Mouse (Mus musculus) liver, embryonic 16.5 days (tissue): ENCODE data around the gene Eps8. TPM values are rescaled to one million over a fixed set of nuclear protein-coding genes. Genes with fewer than 3 reads are reported as not detected.
A peak's percentile ranks its signal among the peaks of the same experiment; 100 is the strongest.

Source experiments
- ATAC-seq: fragments of 200-750 bp; cut with Nextera tagmentation; 2 replicates; pipeline ENCODE4 v1.8.0; 2017; ENCODE audit warnings: low read depth, mild to moderate bottlenecking, moderate number of reproducible peaks, moderate library complexity
- H3K27ac ChIP-seq: fragments of 300-500 bp; sonication (generic); 2 replicates; pipeline ENCODE4 v1.5.1; 2014; ENCODE audit warnings: mild to moderate bottlenecking, low read length
- H3K27me3 ChIP-seq: fragments of 300-500 bp; sonication (generic); 2 replicates; pipeline ENCODE4 v1.6.1; 2014; ENCODE audit warnings: low read depth, low read length, mixed read lengths; ENCODE audit not compliant: control insufficient read depth, insufficient read depth
- H3K36me3 ChIP-seq: fragments of 300-500 bp; sonication (generic); 2 replicates; pipeline ENCODE4 v1.6.1; 2014; ENCODE audit warnings: mild to moderate bottlenecking; ENCODE audit not compliant: control insufficient read depth, insufficient read depth
- H3K4me1 ChIP-seq: fragments of 300-500 bp; sonication (generic); 2 replicates; pipeline ENCODE4 v1.6.1; 2014; ENCODE audit warnings: low read depth, low read length, mixed read lengths; ENCODE audit not compliant: control insufficient read depth
- H3K4me2 ChIP-seq: fragments of 300-500 bp; sonication (generic); 2 replicates; pipeline ENCODE4 v1.6.1; 2014; ENCODE audit warnings: low read depth, low read length, mixed read lengths
- H3K4me3 ChIP-seq: fragments of 300-500 bp; sonication (generic); 2 replicates; pipeline ENCODE4 v1.5.1; 2014; ENCODE audit warnings: low read depth, mild to moderate bottlenecking, low read length
- H3K9ac ChIP-seq: fragments of 300-500 bp; sonication (generic); 2 replicates; pipeline ENCODE4 v1.6.1; 2014; ENCODE audit warnings: low read depth, low read length
- H3K9me3 ChIP-seq: fragments of 300-500 bp; sonication (generic); replicated peaks from 2 replicates; pipeline ENCODE4 v1.6.1; 2016; ENCODE audit warnings: low read length; ENCODE audit not compliant: control insufficient read depth
- WGBS: fragments of 180-500 bp; shearing (Covaris S2); extraction: QIAGEN DNeasy Blood & Tissue Kit; methylation state at CpG from one replicate; pipeline ENCODE4 v1.1.7; 2014; ENCODE audit not compliant: insufficient replicate concordance; 5-methylcytosine and 5-hydroxymethylcytosine counted together
- polyA plus RNA-seq: library from polyadenylated mRNA; unstranded; fragments of >200 nt; fragmentation: Nextera tagmentation; extraction: Ambion mirVana; gene quantifications from 2 replicates; pipeline ENCODE4 v1.2.1, GENCODE M21; 2015

The Eps8 gene
- polyA plus RNA-seq, 1 experiment from 2014 or later = 3.7 TPM

DNA sequence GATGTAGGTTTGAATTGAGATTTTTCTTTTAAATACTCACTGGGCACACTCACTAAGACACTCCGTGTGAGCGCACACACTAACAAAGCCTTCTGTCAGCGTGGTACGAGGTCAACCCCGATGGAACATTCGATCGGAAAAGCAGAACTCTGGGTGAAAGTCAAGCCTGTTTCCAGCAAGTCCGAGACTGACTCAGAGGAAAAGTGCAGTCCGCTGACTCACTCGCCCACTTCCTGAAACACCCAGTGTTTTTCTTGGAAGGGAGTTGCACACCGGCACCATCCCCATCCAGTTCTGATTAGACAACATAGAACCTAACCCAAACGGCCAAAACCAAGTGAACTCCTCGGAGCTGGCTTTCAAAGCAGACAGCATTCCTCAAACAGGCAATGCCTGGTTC lies 95.8 kb downstream of the Eps8 start:
- H3K9ac ChIP-seq = no peak overlapping the region
- H3K9me3 ChIP-seq = no peaks in the 10 kb centered on the region
- peak; percentile 12; the same call in 1 of the 2 replicates for ATAC-seq
- no peaks in the 10 kb centered on the region for H3K27me3 ChIP-seq
- no peaks in the 10 kb centered on the region for H3K36me3 ChIP-seq
- no peak overlapping the region for H3K4me3 ChIP-seq
- 13% methylated on average over 13 of the region's 13 CpGs for WGBS
- peaks cover 9% of the 10 kb centered on the region for H3K4me1 ChIP-seq
- H3K4me2 ChIP-seq = peak overlapping the region; percentile 16; the same call in 1 of the 2 replicates
- no peak overlapping the region; the same call in 1 of the 2 replicates for H3K27ac ChIP-seq

DNA sequence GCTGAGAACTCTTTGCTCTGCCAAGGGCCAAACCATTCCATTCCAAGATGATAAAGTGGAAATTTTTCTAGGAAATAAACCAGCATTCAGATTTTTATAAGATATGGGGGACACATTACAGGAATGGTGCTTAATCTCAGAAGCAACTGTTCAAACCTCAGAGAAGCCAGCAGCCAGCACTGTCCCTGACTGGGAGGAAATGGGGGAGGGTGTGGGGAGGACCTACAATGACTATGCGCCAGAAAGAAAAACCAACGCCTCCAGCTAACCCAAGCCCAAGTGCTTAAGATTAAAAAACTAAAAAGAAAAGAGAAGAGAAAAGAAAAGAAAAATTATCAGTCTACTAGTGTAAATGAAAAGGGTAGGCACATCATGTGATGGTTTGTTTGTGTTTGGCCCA lies 97.0 kb downstream of the Eps8 start:
- no peak overlapping the region for H3K27ac ChIP-seq
- H3K27me3 ChIP-seq = no peaks in the 10 kb centered on the region
- H3K9me3 ChIP-seq = no peaks in the 10 kb centered on the region
- ATAC-seq = 0 out of 2 replicates have a peak, but pooled peaks have one; percentile 37
- no peak overlapping the region for H3K4me3 ChIP-seq
- WGBS = 20% methylated on average over 2 of the region's 2 CpGs
- H3K36me3 ChIP-seq = no peaks in the 10 kb centered on the region
- peaks cover 9% of the 10 kb centered on the region for H3K4me1 ChIP-seq
- H3K4me2 ChIP-seq = no peak overlapping the region
- no peak overlapping the region for H3K9ac ChIP-seq

DNA sequence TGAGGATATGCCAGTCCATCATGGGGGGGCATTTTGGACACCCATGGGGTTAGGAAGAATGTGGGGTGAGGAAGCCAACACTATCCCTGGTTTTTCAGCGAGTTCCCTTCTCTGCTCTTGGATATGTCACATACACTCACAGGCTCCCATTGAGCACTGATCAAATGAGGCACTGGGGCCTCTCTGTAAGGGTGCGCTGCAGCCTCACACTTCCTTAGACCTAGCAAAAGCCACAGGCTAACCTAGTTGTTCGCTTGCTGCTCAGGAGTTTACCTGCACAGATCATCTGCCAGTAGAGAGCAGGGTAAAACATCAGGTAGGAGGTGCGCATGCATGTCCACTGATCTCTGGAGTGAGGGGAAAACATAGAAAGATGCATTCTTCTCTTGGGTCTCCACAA lies 97.5 kb downstream of the Eps8 start:
- Histone ChIP-seq H3K9ac (no peak overlapping the region), H3K4me2 (no peak overlapping the region), H3K27me3 (no peaks in the 10 kb centered on the region), H3K4me3 (no peak overlapping the region), H3K9me3 (no peaks in the 10 kb centered on the region), H3K27ac (no peak overlapping the region), H3K4me1 (peaks cover 9% of the 10 kb centered on the region), H3K36me3 (no peaks in the 10 kb centered on the region)
- no peak for ATAC-seq
- 35% methylated on average over 4 of the region's 4 CpGs for WGBS

DNA sequence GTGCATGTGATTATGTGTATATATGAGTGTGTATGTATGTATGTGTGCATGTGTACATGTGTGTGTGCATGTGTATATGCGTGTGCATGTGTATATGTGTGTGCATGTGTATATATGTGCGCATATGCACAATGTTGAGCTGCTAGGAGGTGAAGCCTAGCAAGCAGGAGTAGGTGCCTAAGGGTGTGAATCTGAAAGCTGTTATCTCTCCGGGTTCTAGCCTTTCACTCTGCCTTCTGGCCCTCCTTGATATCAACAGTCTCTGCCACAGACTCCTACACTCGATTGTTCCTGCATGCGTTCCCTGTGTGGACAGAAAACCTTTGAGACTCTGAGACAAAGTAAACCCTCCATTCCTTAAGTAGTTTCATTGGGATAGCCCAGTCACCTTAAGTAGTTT lies 98.0 kb downstream of the Eps8 start:
- H3K4me2 ChIP-seq = no peak overlapping the region
- no peaks in the 10 kb centered on the region for H3K9me3 ChIP-seq
- H3K27me3 ChIP-seq = no peaks in the 10 kb centered on the region
- no peak overlapping the region for H3K4me3 ChIP-seq
- ATAC-seq = peak; percentile 70
- WGBS = 38% methylated on average over 5 of the region's 5 CpGs
- peaks cover 9% of the 10 kb centered on the region for H3K4me1 ChIP-seq
- no peaks in the 10 kb centered on the region for H3K36me3 ChIP-seq
- no peak overlapping the region for H3K9ac ChIP-seq
- H3K27ac ChIP-seq = no peak overlapping the region

DNA sequence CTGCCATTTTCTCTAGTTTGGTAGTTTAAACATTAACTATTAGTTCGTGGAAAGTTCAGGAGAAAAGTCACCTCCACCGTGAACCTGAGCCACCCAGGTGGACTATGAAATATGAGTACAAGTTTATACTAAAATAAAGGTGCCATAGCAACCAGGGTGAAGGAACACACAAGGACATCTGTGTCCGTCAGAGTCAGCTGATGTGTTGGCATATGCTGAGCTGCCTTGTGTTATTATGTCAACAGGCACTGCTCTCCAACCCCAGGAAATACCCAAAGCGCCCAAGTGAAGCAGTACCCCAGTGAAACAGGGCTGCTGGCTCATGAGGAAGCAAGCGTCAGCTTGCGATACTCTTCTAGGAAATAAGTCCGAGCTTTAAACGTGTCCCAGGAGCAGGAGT lies 104.5 kb downstream of the Eps8 start:
- Histone ChIP-seq H3K9me3 (no peaks in the 10 kb centered on the region), H3K4me2 (no peak overlapping the region), H3K9ac (no peak overlapping the region), H3K27me3 (no peaks in the 10 kb centered on the region), H3K4me3 (no peak overlapping the region), H3K27ac (no peak overlapping the region), H3K36me3 (no peaks in the 10 kb centered on the region), H3K4me1 (no peaks in the 10 kb centered on the region)
- WGBS = 62% methylated on average over 8 of the region's 8 CpGs
- ATAC-seq = no peak

DNA sequence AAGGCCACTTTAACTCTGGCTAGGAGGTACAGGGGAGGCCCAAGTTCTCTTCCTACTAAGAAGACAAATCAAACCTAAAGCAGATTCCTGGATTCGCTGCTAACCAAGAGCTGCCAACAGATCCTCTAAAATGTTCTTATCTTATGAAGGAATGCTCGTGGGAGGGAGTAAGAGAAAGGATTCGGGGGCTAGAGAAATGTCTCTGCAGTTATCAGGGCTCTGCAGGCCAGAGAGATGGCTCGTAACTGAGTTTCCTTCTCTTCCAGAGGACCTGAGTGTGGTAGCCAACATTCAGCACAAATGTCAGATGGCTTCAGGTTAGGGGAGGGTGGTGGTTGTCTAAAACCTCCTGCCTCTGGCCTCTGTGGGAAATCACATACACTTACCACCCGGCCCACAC lies 106.1 kb downstream of the Eps8 start:
- no peaks in the 10 kb centered on the region for H3K27me3 ChIP-seq
- no peaks in the 10 kb centered on the region for H3K4me1 ChIP-seq
- no peak overlapping the region for H3K4me3 ChIP-seq
- H3K36me3 ChIP-seq = no peaks in the 10 kb centered on the region
- no peak overlapping the region for H3K4me2 ChIP-seq
- H3K9ac ChIP-seq = no peak overlapping the region
- H3K9me3 ChIP-seq = no peaks in the 10 kb centered on the region
- ATAC-seq = no peak
- no peak overlapping the region for H3K27ac ChIP-seq
- 16% methylated on average over 5 of the region's 5 CpGs for WGBS

DNA sequence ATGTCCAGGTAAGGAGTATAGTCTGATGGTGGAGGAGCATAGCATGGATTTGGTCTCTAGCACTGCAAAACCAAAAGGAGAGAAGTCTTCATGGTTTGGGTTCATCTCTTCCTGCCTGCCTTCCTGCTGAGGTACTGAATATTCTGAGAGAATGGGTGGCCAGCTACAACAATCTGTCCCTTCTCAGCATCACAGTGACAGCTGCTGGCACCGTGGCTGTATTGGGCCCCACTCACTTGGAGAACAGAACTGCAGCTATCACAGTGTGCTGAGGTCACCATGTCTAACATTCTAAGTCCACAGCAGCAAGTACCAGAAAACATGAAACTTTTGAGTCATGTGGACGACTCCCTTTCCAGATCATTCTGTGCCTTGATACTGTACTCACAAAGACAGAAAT lies 107.1 kb downstream of the Eps8 start:
- Histone ChIP-seq H3K9me3 (no peaks in the 10 kb centered on the region), H3K4me3 (no peak overlapping the region), H3K4me2 (no peak overlapping the region), H3K27ac (no peak overlapping the region), H3K27me3 (no peaks in the 10 kb centered on the region), H3K36me3 (no peaks in the 10 kb centered on the region), H3K9ac (no peak overlapping the region), H3K4me1 (no peaks in the 10 kb centered on the region)
- 50% methylated on average over 2 of the region's 2 CpGs for WGBS
- ATAC-seq = no peak

DNA sequence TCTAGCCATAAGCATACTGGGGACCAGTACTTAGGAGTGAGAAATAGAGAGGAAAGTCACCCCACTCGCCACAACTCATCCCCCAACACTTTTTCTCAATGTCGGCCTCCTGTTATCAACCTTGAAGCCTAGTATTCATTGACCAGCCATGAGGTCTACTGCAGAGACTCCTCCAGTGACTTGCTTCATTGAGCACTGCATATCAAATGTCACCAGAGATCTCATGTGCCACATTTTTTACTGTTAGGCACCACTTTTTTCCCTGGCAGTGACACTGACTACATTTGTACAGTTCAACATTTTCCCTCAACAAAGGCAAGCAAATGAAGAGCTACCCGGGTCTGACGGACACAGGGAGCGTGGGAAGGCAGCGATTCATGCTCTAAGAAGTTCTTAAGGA lies 108.6 kb downstream of the Eps8 start:
- Histone ChIP-seq H3K36me3 (no peaks in the 10 kb centered on the region), H3K27ac (no peak overlapping the region), H3K4me3 (no peak overlapping the region), H3K9ac (no peak overlapping the region), H3K4me1 (peaks cover 2% of the 10 kb centered on the region), H3K27me3 (no peaks in the 10 kb centered on the region), H3K4me2 (no peak overlapping the region), H3K9me3 (no peaks in the 10 kb centered on the region)
- WGBS = 69% methylated on average over 6 of the region's 6 CpGs
- ATAC-seq = no peak

DNA sequence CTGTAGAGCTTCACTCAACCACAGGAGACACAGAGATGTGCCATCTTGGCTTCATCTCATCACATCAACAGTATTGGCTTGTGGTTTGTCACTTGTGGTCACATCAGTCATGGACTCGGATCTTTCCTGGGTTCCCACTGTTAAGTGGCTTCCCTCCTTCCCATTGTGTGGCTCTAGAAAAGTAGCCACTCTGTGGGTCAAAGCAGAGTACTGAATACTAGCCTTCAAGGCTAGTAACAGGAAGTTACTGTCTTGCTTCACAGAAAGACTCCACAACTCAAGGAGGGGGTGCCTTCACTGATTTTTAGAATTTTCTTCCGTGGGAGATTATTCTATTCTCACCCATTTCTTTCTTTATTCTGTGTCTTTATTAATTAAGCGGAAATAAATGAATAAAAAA lies 109.3 kb downstream of the Eps8 start:
- Histone ChIP-seq H3K27ac (no peak overlapping the region), H3K27me3 (no peaks in the 10 kb centered on the region), H3K4me2 (no peak overlapping the region), H3K9ac (no peak overlapping the region), H3K4me3 (no peak overlapping the region), H3K36me3 (no peaks in the 10 kb centered on the region), H3K9me3 (no peaks in the 10 kb centered on the region), H3K4me1 (peaks cover 2% of the 10 kb centered on the region)
- no peak for ATAC-seq
- 53% methylated on average over 3 of the region's 3 CpGs for WGBS
